Mouse (Mus musculus) neural tube, embryonic 12.5 days (tissue): ENCODE measurements around the gene Mrpl20. TPM values are rescaled to one million over a fixed set of nuclear protein-coding genes. Genes with fewer than 3 reads are reported as not detected.

Experiments
- ATAC-seq: fragments of 200-750 bp; cut with Nextera tagmentation; 2 replicates; pipeline ENCODE4 v1.8.0; 2017; ENCODE audit warnings: low read depth, mild to moderate bottlenecking, moderate TSS enrichment, moderate library complexity; ENCODE audit not compliant: low FRiP score
- H3K27ac ChIP-seq: fragments of 300-500 bp; sonication (generic); 2 replicates; pipeline ENCODE4 v1.5.1; 2016
- H3K27me3 ChIP-seq: fragments of 300-500 bp; sonication (generic); replicated peaks from 2 replicates; pipeline ENCODE4 v1.6.1; 2016; ENCODE audit warnings: mild to moderate bottlenecking
- H3K36me3 ChIP-seq: fragments of 300-500 bp; sonication (generic); 2 replicates; pipeline ENCODE4 v1.6.1; 2016; ENCODE audit warnings: mild to moderate bottlenecking
- H3K4me1 ChIP-seq: fragments of 300-500 bp; sonication (generic); 2 replicates; pipeline ENCODE4 v1.6.1; 2016
- H3K4me2 ChIP-seq: fragments of 300-500 bp; sonication (generic); replicated peaks from 2 replicates; pipeline ENCODE4 v1.6.1; 2016; ENCODE audit warnings: mild to moderate bottlenecking
- H3K4me3 ChIP-seq: fragments of 300-500 bp; sonication (generic); 2 replicates; pipeline ENCODE4 v1.5.1; 2016
- H3K9ac ChIP-seq: fragments of 300-500 bp; sonication (generic); 2 replicates; pipeline ENCODE4 v1.6.1; 2016; ENCODE audit warnings: mild to moderate bottlenecking
- H3K9me3 ChIP-seq: fragments of 300-500 bp; sonication (generic); 2 replicates; pipeline ENCODE4 v1.6.1; 2016; ENCODE audit warnings: mild to moderate bottlenecking
- WGBS: fragments of 180-500 bp; shearing (Covaris S2); methylation state at CpG from one replicate; pipeline ENCODE4 v1.1.7; 2016; 5-methylcytosine and 5-hydroxymethylcytosine counted together
- microRNA-seq: library from miRNA; unstranded; fragments of <30 nt; microRNA quantifications from one replicate; pipeline ENCODE4, GENCODE M21; 2017
- polyA plus RNA-seq: library from polyadenylated mRNA; unstranded; fragments of >200 nt; fragmentation: Nextera tagmentation; extraction: Ambion mirVana; gene quantifications from 2 replicates; pipeline ENCODE4 v1.2.1, GENCODE M21; 2016

Gene Mrpl20
- polyA plus RNA-seq, 1 experiment from 2014 or later = 226 TPM

DNA sequence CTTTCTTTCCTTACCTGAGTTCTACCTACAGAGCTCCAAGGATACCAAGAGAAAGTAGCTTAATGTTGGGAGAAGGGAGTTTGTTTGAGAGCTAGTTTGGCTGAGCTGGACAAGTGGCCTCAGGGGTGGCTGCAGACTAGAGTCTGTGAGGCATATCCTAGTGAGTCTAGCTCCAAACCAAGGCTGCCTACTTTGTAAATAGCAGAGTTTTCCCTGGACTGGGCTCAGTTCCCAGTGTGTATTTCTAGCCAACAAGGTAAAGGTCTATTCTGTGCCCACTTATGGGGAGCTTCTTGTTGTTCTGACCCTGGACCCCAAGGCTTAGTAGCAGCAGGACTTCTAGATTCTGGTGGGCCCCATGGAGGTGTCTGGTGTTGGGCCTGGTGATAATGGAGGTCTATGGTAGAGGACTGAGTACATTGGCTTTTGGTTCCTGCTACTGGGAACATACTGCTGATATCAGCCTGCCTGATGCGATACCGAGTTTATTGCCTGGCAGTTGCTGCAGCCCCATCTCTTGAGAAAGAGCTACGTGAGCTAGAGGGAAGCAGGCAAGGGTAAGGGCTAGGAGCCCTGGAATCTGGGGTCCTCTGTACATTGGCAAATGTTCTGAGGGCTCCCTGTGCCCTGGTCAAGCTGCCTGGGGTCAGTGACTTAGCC is 47.2 kb downstream of the Mrpl20 start:
- Histone ChIP-seq H3K4me3 (no peak overlapping the region), H3K9me3 (no peaks in the 10 kb centered on the region), H3K9ac (no peak overlapping the region), H3K36me3 (peaks cover 18% of the 10 kb centered on the region), H3K4me2 (peak overlapping the region; percentile 88; the same call in 1 of the 2 replicates), H3K4me1 (peaks cover 27% of the 10 kb centered on the region), H3K27me3 (no peaks in the 10 kb centered on the region), H3K27ac (no peak overlapping the region)
- 94% methylated on average over 3 of the region's 3 CpGs for WGBS
- no peak for ATAC-seq

DNA sequence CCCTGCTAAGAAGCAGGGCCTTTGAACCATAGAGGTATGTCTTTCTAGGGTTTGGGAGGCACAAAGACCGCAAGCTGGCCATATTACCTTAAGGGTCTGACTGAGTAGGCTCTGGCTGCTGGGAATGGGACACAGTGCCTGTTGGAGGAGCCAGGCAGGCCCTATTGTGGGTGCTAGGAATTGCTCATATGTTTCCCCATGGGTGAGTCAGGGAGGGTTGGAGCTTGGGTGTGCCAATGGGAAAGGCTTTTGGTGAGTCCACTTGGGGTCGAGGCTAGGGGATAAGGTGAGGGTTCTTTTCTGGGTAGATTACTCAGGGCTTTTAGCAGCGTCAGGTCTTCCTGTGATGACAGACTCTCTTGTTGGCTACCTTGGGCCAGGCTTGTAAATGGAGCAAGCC is 48.7 kb downstream of the Mrpl20 start:
- H3K27me3 ChIP-seq = no peaks in the 10 kb centered on the region
- H3K4me2 ChIP-seq = no peak overlapping the region
- H3K9ac ChIP-seq = no peak overlapping the region
- WGBS = 84% methylated on average over 3 of the region's 3 CpGs
- no peak overlapping the region for H3K27ac ChIP-seq
- ATAC-seq = no peak
- no peaks in the 10 kb centered on the region for H3K9me3 ChIP-seq
- no peak overlapping the region for H3K4me3 ChIP-seq
- H3K36me3 ChIP-seq = peaks cover 33% of the 10 kb centered on the region
- H3K4me1 ChIP-seq = peaks cover 26% of the 10 kb centered on the region

DNA sequence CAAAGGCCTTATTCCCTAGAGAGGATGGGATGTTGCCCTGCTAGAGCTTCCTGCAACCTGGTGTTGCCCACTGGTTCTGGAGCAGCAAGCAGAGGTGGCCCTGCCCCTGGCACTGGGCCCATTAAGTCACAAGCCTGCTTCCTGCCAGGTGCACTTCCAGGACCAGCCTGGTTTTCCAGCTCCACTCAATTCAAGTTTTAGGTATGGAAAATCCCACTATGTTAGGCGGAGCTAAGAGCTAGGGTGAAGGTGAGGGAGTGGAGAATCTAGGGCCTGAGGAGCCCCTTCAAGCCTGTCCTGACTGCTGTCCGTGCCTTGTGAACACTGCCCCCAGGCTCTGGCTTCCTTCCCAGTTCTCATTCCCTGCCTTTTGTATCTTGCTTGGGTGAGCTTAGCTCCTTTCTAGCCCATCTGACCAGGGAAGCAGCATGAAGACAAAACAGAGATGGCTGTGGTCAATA is 49.3 kb downstream of the Mrpl20 start:
- no peak overlapping the region for H3K27ac ChIP-seq
- WGBS = 86% methylated on average over 2 of the region's 2 CpGs
- no peak overlapping the region for H3K9ac ChIP-seq

DNA sequence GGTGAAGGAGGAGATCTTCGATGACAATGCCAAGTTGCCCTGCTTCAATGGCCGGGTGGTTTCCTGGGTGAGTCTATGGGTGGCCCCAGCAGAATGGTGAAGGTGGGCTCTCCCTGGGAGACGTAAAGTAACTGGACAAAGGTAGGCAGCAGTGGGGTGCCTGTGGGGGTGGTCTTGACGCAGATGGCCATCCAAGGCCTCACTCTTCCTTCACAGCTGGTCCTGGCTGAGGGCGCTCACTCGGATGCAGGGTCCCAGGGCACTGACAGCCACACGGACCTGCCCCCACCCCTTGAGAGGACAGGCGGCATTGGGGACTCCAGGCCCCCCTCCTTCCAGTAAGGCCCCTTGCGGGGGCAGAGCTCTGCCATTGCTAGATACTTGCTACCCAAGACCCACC is 50.7 kb downstream of the Mrpl20 start:
- 92% methylated on average over 9 of the region's 9 CpGs for WGBS
- no peak overlapping the region for H3K9ac ChIP-seq
- peaks cover 53% of the 10 kb centered on the region for H3K36me3 ChIP-seq
- no peak overlapping the region for H3K27ac ChIP-seq
- H3K4me3 ChIP-seq = no peak overlapping the region
- H3K9me3 ChIP-seq = no peaks in the 10 kb centered on the region
- peaks cover 13% of the 10 kb centered on the region for H3K4me1 ChIP-seq
- ATAC-seq = no peak
- H3K27me3 ChIP-seq = no peaks in the 10 kb centered on the region
- no peak overlapping the region for H3K4me2 ChIP-seq

More for the DNA sequence above, 49.3 kb downstream of the Mrpl20 start:
- Histone ChIP-seq H3K4me2 (no peak overlapping the region), H3K27me3 (no peaks in the 10 kb centered on the region), H3K4me1 (peaks cover 20% of the 10 kb centered on the region), H3K9me3 (no peaks in the 10 kb centered on the region), H3K4me3 (no peak overlapping the region), H3K36me3 (peaks cover 39% of the 10 kb centered on the region)
- ATAC-seq = no peak

DNA sequence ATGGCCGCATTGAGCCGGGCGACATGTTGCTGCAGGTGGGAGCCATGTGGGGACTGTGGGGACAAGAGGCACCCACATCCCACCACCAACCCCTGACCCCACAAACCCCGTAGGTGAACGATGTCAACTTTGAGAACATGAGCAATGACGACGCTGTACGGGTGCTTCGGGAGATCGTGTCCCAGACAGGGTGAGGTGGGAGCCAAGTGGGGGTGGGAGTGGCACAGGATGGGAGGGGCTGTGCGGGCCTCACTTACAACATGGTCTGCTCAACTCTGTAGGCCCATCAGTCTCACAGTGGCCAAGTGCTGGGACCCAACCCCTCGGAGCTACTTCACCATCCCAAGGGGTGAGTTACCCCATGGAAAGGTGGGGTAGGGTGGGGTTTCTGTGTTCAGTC is 52.3 kb downstream of the Mrpl20 start:
- peaks cover 68% of the 10 kb centered on the region for H3K36me3 ChIP-seq
- H3K4me3 ChIP-seq = no peak overlapping the region
- no peak overlapping the region for H3K4me2 ChIP-seq
- H3K9me3 ChIP-seq = no peaks in the 10 kb centered on the region
- H3K4me1 ChIP-seq = no peaks in the 10 kb centered on the region
- H3K27me3 ChIP-seq = no peaks in the 10 kb centered on the region
- WGBS = 94% methylated on average over 12 of the region's 12 CpGs
- no peak for ATAC-seq
- H3K9ac ChIP-seq = no peak overlapping the region
- H3K27ac ChIP-seq = no peak overlapping the region

DNA sequence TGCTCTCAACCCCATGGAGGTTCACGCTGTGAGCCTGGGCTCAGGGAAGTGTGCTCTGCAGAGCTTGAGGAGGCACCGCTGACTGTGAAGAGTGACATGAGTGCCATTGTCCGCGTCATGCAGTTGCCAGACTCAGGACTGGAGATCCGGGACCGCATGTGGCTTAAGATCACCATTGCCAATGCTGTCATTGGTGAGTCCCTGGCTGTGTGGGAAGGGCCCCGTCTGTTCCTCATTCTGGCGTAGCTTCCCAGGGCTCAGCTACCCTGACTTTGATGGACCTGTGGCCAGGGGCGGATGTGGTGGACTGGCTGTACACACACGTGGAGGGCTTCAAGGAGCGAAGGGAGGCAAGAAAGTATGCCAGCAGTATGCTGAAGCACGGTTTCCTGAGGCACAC is 53.4 kb downstream of the Mrpl20 start:
- Histone ChIP-seq H3K4me2 (no peak overlapping the region), H3K27ac (no peak overlapping the region), H3K27me3 (no peaks in the 10 kb centered on the region), H3K4me3 (no peak overlapping the region), H3K4me1 (no peaks in the 10 kb centered on the region), H3K36me3 (peaks cover 79% of the 10 kb centered on the region), H3K9ac (no peak overlapping the region), H3K9me3 (no peaks in the 10 kb centered on the region)
- ATAC-seq = no peak
- 96% methylated on average over 12 of the region's 12 CpGs for WGBS

DNA sequence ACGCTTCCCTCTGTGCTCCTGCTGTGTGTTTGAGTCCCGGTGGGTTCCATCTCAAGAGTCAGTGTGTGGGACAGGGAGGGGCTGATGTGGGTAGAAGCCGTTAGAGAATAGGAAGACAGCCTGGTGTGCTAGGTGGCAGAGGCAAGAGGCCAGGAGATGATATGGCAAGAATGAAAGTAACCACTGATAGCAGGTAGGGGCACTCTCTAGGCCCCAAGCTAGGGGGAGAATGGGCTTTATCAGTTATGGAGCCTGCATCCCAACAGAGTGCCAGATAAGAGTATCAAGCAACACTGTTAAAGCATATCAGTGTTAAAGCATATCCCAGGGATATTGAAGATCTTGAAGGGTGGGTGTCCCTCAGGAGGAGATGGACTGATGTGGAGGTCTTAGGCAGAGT is 54.2 kb downstream of the Mrpl20 start:
- H3K9me3 ChIP-seq = no peaks in the 10 kb centered on the region
- H3K27ac ChIP-seq = no peak overlapping the region
- no peaks in the 10 kb centered on the region for H3K27me3 ChIP-seq
- peaks cover 86% of the 10 kb centered on the region for H3K36me3 ChIP-seq
- H3K4me1 ChIP-seq = no peaks in the 10 kb centered on the region
- H3K4me2 ChIP-seq = no peak overlapping the region
- WGBS = 90% methylated on average over 3 of the region's 3 CpGs
- no peak overlapping the region for H3K4me3 ChIP-seq
- H3K9ac ChIP-seq = no peak overlapping the region
- ATAC-seq = no peak

DNA sequence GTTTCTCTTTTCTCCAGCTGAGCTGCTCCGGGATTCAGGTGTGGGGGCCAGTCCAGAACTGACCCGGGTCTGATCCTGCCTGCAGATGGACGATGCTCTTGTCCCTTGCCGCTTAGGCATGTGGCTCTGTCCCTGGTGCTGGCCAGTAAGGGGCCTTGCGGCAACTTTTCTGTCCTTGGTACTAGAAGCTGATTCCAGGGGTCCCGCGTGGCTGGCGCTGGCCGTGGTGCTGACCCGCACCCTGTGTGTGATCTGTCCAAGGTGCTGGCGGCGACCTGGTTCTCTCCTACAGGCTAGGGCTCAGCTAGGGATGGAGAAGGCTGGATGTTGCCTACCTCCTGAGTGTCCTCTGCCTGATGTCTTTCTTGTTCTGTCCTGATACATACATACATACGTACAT is 56.6 kb downstream of the Mrpl20 start:
- Histone ChIP-seq H3K9ac (no peak overlapping the region), H3K4me1 (no peaks in the 10 kb centered on the region), H3K4me3 (no peak overlapping the region), H3K4me2 (no peak overlapping the region), H3K27ac (no peak overlapping the region), H3K9me3 (no peaks in the 10 kb centered on the region), H3K27me3 (no peaks in the 10 kb centered on the region), H3K36me3 (peaks cover 76% of the 10 kb centered on the region)
- no peak for ATAC-seq
- WGBS = 34% methylated on average over 13 of the region's 13 CpGs

Small RNAs within 50 kb of the gene (microRNA-seq; reads per million reads assigned to microRNA genes)
- not detected for gene Gm27743

Other genes with a start within 250 kb of the Mrpl20 start
- 86.9 and 88.2 TPM in 2 replicates for gene Nadk, start 240.5 kb upstream of the Mrpl20 start, polyA plus RNA-seq
- gene Slc35e2, start 201.5 kb upstream of the Mrpl20 start, polyA plus RNA-seq = 16.2 and 16.7 TPM in 2 replicates
- 76.8 and 79.5 TPM in 2 replicates for gene Cdk11b, start 178.0 kb upstream of the Mrpl20 start, polyA plus RNA-seq
- gene Gm10563, start 157.5 kb upstream of the Mrpl20 start, polyA plus RNA-seq = not detected in 2 replicates
- gene Mmp23, start 149.5 kb upstream of the Mrpl20 start, polyA plus RNA-seq = 3.9 and 4.3 TPM in 2 replicates
- gene Mib2, start 133.7 kb upstream of the Mrpl20 start, polyA plus RNA-seq = 33.8 and 38.1 TPM in 2 replicates
- 10.6 and 11.6 TPM in 2 replicates for gene Fndc10, start 108.5 kb upstream of the Mrpl20 start, polyA plus RNA-seq
- 151 and 160 TPM in 2 replicates for gene Ssu72, start 98.1 kb upstream of the Mrpl20 start, polyA plus RNA-seq
- gene Tmem240, start 68.1 kb upstream of the Mrpl20 start, polyA plus RNA-seq = 6.2 and 6.5 TPM in 2 replicates
- 85.2 and 90.7 TPM in 2 replicates for gene Atad3a, start 41.8 kb upstream of the Mrpl20 start, polyA plus RNA-seq
- 16.6 and 17.9 TPM in 2 replicates for gene Vwa1, start 28.2 kb upstream of the Mrpl20 start, polyA plus RNA-seq
- gene Tmem88b, start 17.0 kb upstream of the Mrpl20 start, polyA plus RNA-seq = 0.56 and 0.86 TPM in 2 replicates
- not detected in 2 replicates for gene Ankrd65, start 12.4 kb upstream of the Mrpl20 start, polyA plus RNA-seq
- gene Ccnl2, start 9.6 kb downstream of the Mrpl20 start, polyA plus RNA-seq = 203 and 204 TPM in 2 replicates
- gene Aurkaip1, start 28.4 kb downstream of the Mrpl20 start, polyA plus RNA-seq = 142 and 144 TPM in 2 replicates
- gene Mxra8, start 36.8 kb downstream of the Mrpl20 start, polyA plus RNA-seq = 26.7 and 27.1 TPM in 2 replicates
- gene Dvl1, start 44.5 kb downstream of the Mrpl20 start, polyA plus RNA-seq = 26.2 and 32.1 TPM in 2 replicates
- gene Tas1r3, start 60.5 kb downstream of the Mrpl20 start, polyA plus RNA-seq = 0.28 and 0.56 TPM in 2 replicates
- gene Cptp, start 66.6 kb downstream of the Mrpl20 start, polyA plus RNA-seq = 19.5 and 22.1 TPM in 2 replicates
- 77.0 TPM in 2 replicates for gene Ints11, start 66.7 kb downstream of the Mrpl20 start, polyA plus RNA-seq
- 46.6 and 52.0 TPM in 2 replicates for gene Pusl1, start 88.9 kb downstream of the Mrpl20 start, polyA plus RNA-seq
- gene Acap3, start 88.9 kb downstream of the Mrpl20 start, polyA plus RNA-seq = 65.5 and 68.0 TPM in 2 replicates
- 159 and 167 TPM in 2 replicates for gene Ube2j2, start 141.0 kb downstream of the Mrpl20 start, polyA plus RNA-seq
- gene C1qtnf12, start 159.4 kb downstream of the Mrpl20 start, polyA plus RNA-seq = 17.2 and 19.0 TPM in 2 replicates
- 20.2 and 20.6 TPM in 2 replicates for gene B3galt6, start 189.8 kb downstream of the Mrpl20 start, polyA plus RNA-seq
- 129 and 133 TPM in 2 replicates for gene Sdf4, start 190.0 kb downstream of the Mrpl20 start, polyA plus RNA-seq
- 0.52 and 0.81 TPM in 2 replicates for gene Tnfrsf4, start 211.0 kb downstream of the Mrpl20 start, polyA plus RNA-seq
- gene Tnfrsf18, start 223.3 kb downstream of the Mrpl20 start, polyA plus RNA-seq = 1.6 and 2.0 TPM in 2 replicates